Mouse (Mus musculus) stomach, embryonic 15.5 days (tissue): ENCODE results near the gene Wee2. TPM values are rescaled to one million over a fixed set of nuclear protein-coding genes. Genes with fewer than 3 reads are reported as not detected.

Source experiments
- ATAC-seq: fragments of 200-750 bp; cut with Nextera tagmentation; 2 replicates; pipeline ENCODE4 v1.8.0; 2017; ENCODE audit warnings: low read depth, moderate number of reproducible peaks, moderate TSS enrichment; ENCODE audit not compliant: insufficient read depth, low FRiP score
- H3K27ac ChIP-seq: fragments of 300-500 bp; sonication (generic); 2 replicates; pipeline ENCODE4 v1.5.1; 2015; ENCODE audit warnings: mild to moderate bottlenecking, inconsistent platforms
- H3K27me3 ChIP-seq: fragments of 300-500 bp; sonication (generic); replicated peaks from 2 replicates; pipeline ENCODE4 v1.6.1; 2015; ENCODE audit warnings: inconsistent platforms
- H3K36me3 ChIP-seq: fragments of 300-500 bp; sonication (generic); 2 replicates; pipeline ENCODE4 v1.6.1; 2015; ENCODE audit warnings: inconsistent platforms
- H3K4me1 ChIP-seq: fragments of 300-500 bp; sonication (generic); 2 replicates; pipeline ENCODE4 v1.6.1; 2015; ENCODE audit warnings: inconsistent platforms
- H3K4me2 ChIP-seq: fragments of 300-500 bp; sonication (generic); 2 replicates; pipeline ENCODE4 v1.6.1; 2015; ENCODE audit warnings: mild to moderate bottlenecking, inconsistent platforms
- H3K4me3 ChIP-seq: fragments of 300-500 bp; sonication (generic); replicated peaks from 2 replicates; pipeline ENCODE4 v1.5.1; 2015; ENCODE audit warnings: inconsistent platforms
- H3K9ac ChIP-seq: fragments of 300-500 bp; sonication (generic); 2 replicates; pipeline ENCODE4 v1.6.1; 2015; ENCODE audit warnings: inconsistent platforms
- H3K9me3 ChIP-seq: fragments of 300-500 bp; sonication (generic); 2 replicates; pipeline ENCODE4 v1.6.1; 2016; ENCODE audit warnings: inconsistent platforms
- WGBS: fragments of 180-500 bp; shearing (Covaris S2); methylation state at CpG from one replicate; pipeline ENCODE4 v1.1.7; 2015; 5-methylcytosine and 5-hydroxymethylcytosine counted together
- polyA plus RNA-seq: library from polyadenylated mRNA; unstranded; fragments of >200 nt; fragmentation: Nextera tagmentation; extraction: Ambion mirVana; gene quantifications from 2 replicates; pipeline ENCODE4 v1.2.1, GENCODE M21; 2015

Wee2 gene
- polyA plus RNA-seq, 1 experiment from 2014 or later = 0.05 TPM

- no peak within 1 kb of the TSS for H3K27ac ChIP-seq
- H3K4me2 ChIP-seq = no peak within 1 kb of the TSS
- no peak for ATAC-seq
- H3K9me3 ChIP-seq = no peaks in the 10 kb centered on the region
- H3K36me3 ChIP-seq = no peaks in the 10 kb centered on the region
- H3K27me3 ChIP-seq = no peaks in the 10 kb centered on the region
- no peaks in the 10 kb centered on the region for H3K4me1 ChIP-seq
- H3K9ac ChIP-seq = no peak within 1 kb of the TSS
- H3K4me3 ChIP-seq = no peak within 1 kb of the TSS
These were observed 52.0 kb downstream of the Wee2 start, which contains the start of gene Tas2r137 for GRCm38 (mm10) chr6:40490933-40491332. Gene Tas2r137 (plus strand): TSS chr6:40491233.

GRCm38 (mm10) chr6:40493229-40493628 is 54.3 kb downstream of the Wee2 start, which contains the start of gene Tas2r108:
Gene Tas2r108 (plus strand): TSS chr6:40493529.
- 88% methylated on average over 3 of the region's 3 CpGs for WGBS
- H3K4me1 ChIP-seq = no peaks in the 10 kb centered on the region
- no peak within 1 kb of the TSS for H3K9ac ChIP-seq
- H3K27me3 ChIP-seq = no peaks in the 10 kb centered on the region
- no peaks in the 10 kb centered on the region for H3K36me3 ChIP-seq
- no peak for ATAC-seq
- no peaks in the 10 kb centered on the region for H3K9me3 ChIP-seq
- H3K4me3 ChIP-seq = no peak within 1 kb of the TSS
- H3K4me2 ChIP-seq = no peak within 1 kb of the TSS
- no peak within 1 kb of the TSS for H3K27ac ChIP-seq

Other genes starting within 250 kb of the Wee2 start
- gene Agk, start 113.9 kb upstream of the Wee2 start, polyA plus RNA-seq = 36.4 and 40.2 TPM in 2 replicates
- gene E330009J07Rik, start 3.0 kb upstream of the Wee2 start, polyA plus RNA-seq = 13.7 and 16.0 TPM in 2 replicates
- 159 and 178 TPM in 2 replicates for gene Ssbp1, start 32.3 kb downstream of the Wee2 start, polyA plus RNA-seq
- gene Tas2r137, start 52.1 kb downstream of the Wee2 start, polyA plus RNA-seq = not detected in 2 replicates
- gene Tas2r108, start 54.4 kb downstream of the Wee2 start, polyA plus RNA-seq = not detected in 2 replicates
- not detected in 2 replicates for gene Prss37, start 80.4 kb downstream of the Wee2 start, polyA plus RNA-seq
- not detected in 2 replicates for gene Olfr461, start 116.0 kb downstream of the Wee2 start, polyA plus RNA-seq
- gene Olfr460, start 130.4 kb downstream of the Wee2 start, polyA plus RNA-seq = not detected in 2 replicates
- gene Clec5a, start 146.7 kb downstream of the Wee2 start, polyA plus RNA-seq = 2.0 and 2.1 TPM in 2 replicates
- gene Tas2r138, start 174.2 kb downstream of the Wee2 start, polyA plus RNA-seq = not detected in 2 replicates
- gene Mgam, start 189.7 kb downstream of the Wee2 start, polyA plus RNA-seq = 5.4 and 6.6 TPM in 2 replicates